Mouse (Mus musculus) midbrain, postnatal 0 days (tissue): Measurements from ENCODE around the gene H2-T3. TPM values are rescaled to one million over a fixed set of nuclear protein-coding genes. Genes with fewer than 3 reads are reported as not detected.
"Not testable (repeated sequence)": the region's sequence is repeated elsewhere in the genome, so short reads cannot be mapped to it uniquely, and the experiment has no call there.

ENCODE experiments used
- ATAC-seq: fragments of 200-750 bp; cut with Nextera tagmentation; 2 replicates; pipeline ENCODE4 v1.8.0; 2017; ENCODE audit warnings: moderate number of reproducible peaks, mild to moderate bottlenecking, moderate TSS enrichment, moderate library complexity; ENCODE audit not compliant: low FRiP score
- DNase-seq: peaks from one replicate; pipeline ENCODE4 v3.0.0-alpha.2; 2015; ENCODE audit warnings: low spot score
- H3K27ac ChIP-seq: fragments of 300-500 bp; sonication (generic); 2 replicates; pipeline ENCODE4 v1.5.1; 2014; ENCODE audit warnings: low read depth, mild to moderate bottlenecking, low read length, mixed read lengths
- H3K27me3 ChIP-seq: fragments of 300-500 bp; sonication (generic); 2 replicates; pipeline ENCODE4 v1.6.1; 2014; ENCODE audit warnings: low read length, control low read depth, mixed read lengths; ENCODE audit not compliant: insufficient read depth
- H3K36me3 ChIP-seq: fragments of 300-500 bp; sonication (generic); 2 replicates; pipeline ENCODE4 v1.6.1; 2014; ENCODE audit warnings: low read length, control low read depth, mixed read lengths; ENCODE audit not compliant: insufficient read depth
- H3K4me1 ChIP-seq: fragments of 300-500 bp; sonication (generic); 2 replicates; pipeline ENCODE4 v1.6.1; 2014; ENCODE audit warnings: mild to moderate bottlenecking, control low read depth, antibody characterized with exemption, low read length, mixed read lengths; ENCODE audit not compliant: insufficient read depth
- H3K4me2 ChIP-seq: fragments of 300-500 bp; sonication (generic); 2 replicates; pipeline ENCODE4 v1.6.1; 2014; ENCODE audit warnings: low read depth, mild to moderate bottlenecking, low read length, mixed read lengths; ENCODE audit not compliant: poor library complexity, severe bottlenecking
- H3K4me3 ChIP-seq: fragments of 300-500 bp; sonication (generic); 2 replicates; pipeline ENCODE4 v1.5.1; 2014; ENCODE audit warnings: low read depth, mild to moderate bottlenecking, low read length, moderate library complexity
- H3K9ac ChIP-seq: fragments of 300-500 bp; sonication (generic); replicated peaks from 2 replicates; pipeline ENCODE4 v1.6.1; 2014; ENCODE audit warnings: mild to moderate bottlenecking, low read length, moderate library complexity, mixed read lengths; ENCODE audit not compliant: poor library complexity, severe bottlenecking
- H3K9me3 ChIP-seq: fragments of 300-500 bp; sonication (generic); 2 replicates; pipeline ENCODE4 v1.6.1; 2016; ENCODE audit warnings: low read length, control low read depth
- CTCF ChIP-seq: IDR thresholded peaks from 2 replicates; pipeline ENCODE4 v1.5.1; 2016; ENCODE audit warnings: antibody characterized with exemption, mild to moderate bottlenecking
- WGBS: fragments of 180-500 bp; shearing (Covaris S2); extraction: QIAGEN DNeasy Blood & Tissue Kit; methylation state at CpG from one replicate; pipeline ENCODE4 v1.1.7; 2014; 5-methylcytosine and 5-hydroxymethylcytosine counted together
- polyA plus RNA-seq: library from polyadenylated mRNA; unstranded; fragments of >200 nt; fragmentation: Nextera tagmentation; extraction: Ambion mirVana; gene quantifications from 2 replicates; pipeline ENCODE4 v1.2.1, GENCODE M21; 2015
- total RNA-seq: library from RNA; depleted of rRNA; stranded (reverse); fragments of >200 nt; gene quantifications from 2 replicates; pipeline ENCODE4 v1.2.3, GENCODE M21; 2014

Gene H2-T3
- total and polyA plus RNA-seq, 2 experiments from 2014 or later, result not detected

- Histone ChIP-seq H3K4me2 (no peak overlapping the region), H3K9ac (no peak overlapping the region), H3K27ac (no peak overlapping the region), H3K4me1 (no peaks in the 10 kb centered on the region), H3K27me3 (no peaks in the 10 kb centered on the region; the same call in 1 of the 2 replicates), H3K4me3 (no peak overlapping the region), H3K36me3 (no peaks in the 10 kb centered on the region), H3K9me3 (no peaks in the 10 kb centered on the region)
- DNase-seq (no peak), ATAC-seq (no peak)
- no peak for TF ChIP-seq CTCF
- 62% methylated on average over 2 of the region's 2 CpGs for WGBS
Measured at GRCm38 (mm10) chr17:36192371-36192770, 2.3 kb upstream of the H2-T3 start.

- H3K27me3 ChIP-seq, result no peaks in the 10 kb centered on the region; the same call in 1 of the 2 replicates
- H3K4me3 ChIP-seq, result no peak overlapping the region
- TF ChIP-seq CTCF, result no peak
- H3K4me1 ChIP-seq, result no peaks in the 10 kb centered on the region
- no peak overlapping the region for H3K4me2 ChIP-seq
- 46% methylated on average over 18 of the region's 18 CpGs for WGBS
- DNase-seq, result no peak
- H3K36me3 ChIP-seq, result no peaks in the 10 kb centered on the region
- H3K27ac ChIP-seq, result no peak overlapping the region
- ATAC-seq, result no peak
- no peaks in the 10 kb centered on the region for H3K9me3 ChIP-seq
- H3K9ac ChIP-seq, result no peak overlapping the region
Measured at GRCm38 (mm10) chr17:36189491-36190168, 457 bp downstream of the H2-T3 start.

GRCm38 (mm10) chr17:36187540-36187939, 2.5 kb downstream of the H2-T3 start:
- no peak for TF ChIP-seq CTCF
- ATAC-seq, result no peak
- no peak overlapping the region for H3K4me3 ChIP-seq
- no peaks in the 10 kb centered on the region for H3K36me3 ChIP-seq
- H3K27ac ChIP-seq, result no peak overlapping the region
- no peaks in the 10 kb centered on the region for H3K9me3 ChIP-seq
- 63% methylated on average over 3 of the region's 3 CpGs for WGBS
- H3K4me1 ChIP-seq, result no peaks in the 10 kb centered on the region
- H3K27me3 ChIP-seq, result no peaks in the 10 kb centered on the region; the same call in 1 of the 2 replicates
- H3K4me2 ChIP-seq, result no peak overlapping the region
- no peak overlapping the region for H3K9ac ChIP-seq
- DNase-seq, result no peak

GRCm38 (mm10) chr17:36182212-36182611, 7.9 kb downstream of the H2-T3 start:
- Histone ChIP-seq H3K4me2 (no peak overlapping the region), H3K36me3 (no peaks in the 10 kb centered on the region), H3K9ac (no peak overlapping the region), H3K27ac (no peak overlapping the region), H3K9me3 (no peaks in the 10 kb centered on the region), H3K4me1 (no peaks in the 10 kb centered on the region), H3K4me3 (no peak overlapping the region), H3K27me3 (peaks cover 7% of the 10 kb centered on the region)
- ATAC-seq (no peak), DNase-seq (no peak)
- no peak for TF ChIP-seq CTCF
- WGBS, result 75% methylated on average over 12 of the region's 12 CpGs

GRCm38 (mm10) chr17:36179446-36179845, 10.6 kb downstream of the H2-T3 start:
- H3K4me1 ChIP-seq, H3K4me3 ChIP-seq, H3K27ac ChIP-seq, ATAC-seq, H3K27me3 ChIP-seq, H3K9ac ChIP-seq, DNase-seq, H3K9me3 ChIP-seq, H3K36me3 ChIP-seq: not testable (repeated sequence)
- 10% methylated on average over 10 of the region's 10 CpGs for WGBS
- peak overlapping the region; percentile 41; the same call in 1 of the 2 replicates for H3K4me2 ChIP-seq

GRCm38 (mm10) chr17:36178938-36179337, 11.1 kb downstream of the H2-T3 start:
- H3K27ac ChIP-seq, H3K27me3 ChIP-seq, H3K9me3 ChIP-seq, H3K9ac ChIP-seq, H3K4me1 ChIP-seq, H3K36me3 ChIP-seq, ATAC-seq: not testable (repeated sequence)
- DNase-seq, result peak; percentile 2
- Histone ChIP-seq H3K4me2 (peak overlapping the region; percentile 41), H3K4me3 (peak overlapping the region; percentile 22; the same call in 1 of the 2 replicates)
- under 1% methylated on average over 40 of the region's 40 CpGs for WGBS
- peak; percentile 14; the same call in 1 of the 2 replicates for TF ChIP-seq CTCF

- DNase-seq, result not testable (repeated sequence)
- no CpG with 5 or more reads among the region's 2 CpGs for WGBS
Measured at GRCm38 (mm10) chr17:36176132-36176531, 14.0 kb downstream of the H2-T3 start.

More at GRCm38 (mm10) chr17:36176132-36176531, 14.0 kb downstream of the H2-T3 start:
- not testable (repeated sequence) for H3K4me1 ChIP-seq, H3K4me2 ChIP-seq, H3K27me3 ChIP-seq, H3K36me3 ChIP-seq, H3K27ac ChIP-seq, H3K9ac ChIP-seq, ATAC-seq, H3K9me3 ChIP-seq, H3K4me3 ChIP-seq
